Mouse (Mus musculus) heart, postnatal 25 days (tissue): ENCODE data around the gene Pkd2. TPM values are rescaled to one million over a fixed set of nuclear protein-coding genes. Genes with fewer than 3 reads are reported as not detected.
"Not testable (repeated sequence)": the region's sequence is repeated elsewhere in the genome, so short reads cannot be mapped to it uniquely, and the experiment has no call there.

Experiments used
- DNase-seq: peaks from one replicate; pipeline ENCODE4 v3.0.0; 2022; ENCODE audit warnings: low spot score
- intact Hi-C: fragments of 180-260 bp; cut with DNase I; formaldehyde crosslinking; loops from one replicate; pipeline ENCODE4 v1.15.1; 2025
- total RNA-seq, 2 experiments: library from RNA; stranded (reverse); gene quantifications; 2 replicates each; pipeline ENCODE4 v1.2.3; 2021

Pkd2 gene
- total RNA-seq: 10 to 100 TPM; 21.6 to 25.5 TPM

DNA sequence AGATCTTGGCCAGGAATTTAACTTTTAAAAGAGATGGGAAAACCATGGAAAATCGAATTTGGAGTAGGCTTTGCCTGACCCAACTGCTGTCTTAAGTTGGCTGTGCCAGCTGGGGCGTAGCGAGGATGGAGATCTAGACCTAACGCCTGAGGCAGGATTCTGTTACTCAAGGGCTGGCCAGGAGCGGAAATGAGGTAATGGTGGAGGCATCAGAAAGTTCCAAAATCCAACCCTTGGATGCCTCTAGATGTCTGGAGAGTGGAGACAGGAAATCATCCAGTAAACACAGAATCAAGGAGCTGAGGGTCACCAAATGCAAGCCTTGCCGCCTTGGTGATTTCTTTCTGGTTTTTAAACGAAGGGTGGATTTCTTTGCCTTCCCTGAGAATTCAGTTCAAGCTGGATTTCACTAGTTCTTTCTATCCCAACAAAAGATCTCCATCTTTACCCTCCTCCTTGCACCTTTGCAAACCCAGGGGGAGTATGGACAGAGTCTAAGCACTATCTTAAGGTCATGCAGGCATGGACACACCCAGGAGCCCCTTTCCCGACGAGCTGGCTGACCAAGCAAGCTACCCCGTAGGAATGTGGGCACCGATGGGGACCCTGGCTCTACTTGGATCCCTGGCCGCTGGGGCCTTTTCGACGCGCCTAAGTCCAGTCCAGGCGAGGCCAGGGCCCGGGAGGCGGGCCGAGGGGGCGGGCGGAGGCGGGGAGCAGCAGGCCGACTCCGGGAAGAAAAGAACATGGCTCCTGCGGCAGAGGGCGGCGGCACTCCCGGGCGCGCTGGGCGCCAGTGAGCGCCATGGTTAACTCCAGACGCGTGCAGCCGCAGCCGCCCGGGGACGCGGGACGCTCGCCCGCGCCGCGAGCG is at the start of gene Pkd2:
Pkd2 (plus strand) TSS at position 619 of the 874 bp plus-strand sequence.
- intact Hi-C loops: no loop called here
- DNase-seq: peak; percentile 70

- no peak for DNase-seq
- intact Hi-C loops: no loop called here
These were observed 43.3 kb upstream of the Pkd2 start for GRCm38 (mm10) chr5:104415999-104416398.

DNA sequence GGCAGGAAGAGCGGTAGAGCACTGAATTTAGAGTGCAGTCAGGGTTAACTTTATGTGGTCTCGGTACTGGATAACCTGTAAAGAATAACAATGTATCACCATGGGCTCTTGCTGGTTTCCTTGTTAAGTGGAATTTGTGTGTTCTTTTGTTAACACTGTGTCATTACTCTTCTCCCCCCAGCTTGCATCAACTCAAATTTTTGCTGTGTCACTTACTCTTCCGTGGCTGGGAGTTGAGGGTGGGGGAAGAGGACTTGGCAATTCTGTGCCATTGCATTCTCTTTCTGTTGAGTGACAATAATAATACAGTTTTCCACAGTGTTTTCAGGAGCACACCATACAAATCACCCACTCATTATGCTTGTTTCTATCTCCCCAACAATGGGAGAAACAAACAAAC is 42.2 kb upstream of the Pkd2 start:
- DNase-seq: no peak

DNA sequence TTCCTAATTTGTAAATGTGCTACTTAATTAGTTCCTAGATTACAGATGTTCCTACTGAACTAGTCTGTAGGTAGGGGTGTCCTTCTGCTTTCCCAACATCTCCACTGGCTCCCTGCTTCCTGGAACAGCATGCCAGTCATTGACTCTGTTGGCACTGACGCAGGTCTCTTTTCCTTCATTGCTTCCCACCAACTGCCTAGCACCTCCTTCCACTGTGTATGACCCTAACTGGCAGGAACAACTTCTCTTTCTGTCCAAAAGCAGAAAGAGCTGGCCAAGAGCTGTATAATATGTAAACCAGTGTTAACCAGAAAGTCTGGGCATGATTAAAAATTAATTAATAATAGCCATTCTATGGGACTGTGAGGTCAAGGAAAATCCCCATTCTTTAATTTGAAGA is 41.5 kb upstream of the Pkd2 start:
- no peak for DNase-seq
- intact Hi-C loops: no loop called here

More for the DNA sequence above, 42.2 kb upstream of the Pkd2 start:
- intact Hi-C loops: no loop called here

GRCm38 (mm10) chr5:104422039-104422438 is 37.2 kb upstream of the Pkd2 start:
- intact Hi-C loops: no loop called here
- DNase-seq: no peak

DNA sequence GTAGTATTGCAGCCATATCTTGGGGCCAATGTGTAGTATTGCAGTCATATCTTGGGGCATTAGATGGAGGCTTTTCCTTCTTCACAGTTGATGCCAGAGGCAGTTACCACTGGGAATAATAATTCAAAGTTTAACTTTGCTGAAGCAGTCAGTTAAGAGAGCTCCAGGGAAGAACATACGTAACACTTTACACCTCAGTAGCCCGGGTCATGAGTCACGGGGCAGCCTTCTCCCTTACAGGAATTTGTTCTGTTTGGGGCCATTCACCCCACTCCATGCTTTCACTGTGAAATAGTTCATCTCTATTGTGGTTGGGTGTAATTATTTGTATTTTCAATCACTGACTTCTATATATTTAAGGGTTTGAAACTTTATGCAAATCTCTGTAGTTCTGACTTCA is 35.4 kb upstream of the Pkd2 start:
- DNase-seq: no peak
- intact Hi-C loops: no loop called here

DNA sequence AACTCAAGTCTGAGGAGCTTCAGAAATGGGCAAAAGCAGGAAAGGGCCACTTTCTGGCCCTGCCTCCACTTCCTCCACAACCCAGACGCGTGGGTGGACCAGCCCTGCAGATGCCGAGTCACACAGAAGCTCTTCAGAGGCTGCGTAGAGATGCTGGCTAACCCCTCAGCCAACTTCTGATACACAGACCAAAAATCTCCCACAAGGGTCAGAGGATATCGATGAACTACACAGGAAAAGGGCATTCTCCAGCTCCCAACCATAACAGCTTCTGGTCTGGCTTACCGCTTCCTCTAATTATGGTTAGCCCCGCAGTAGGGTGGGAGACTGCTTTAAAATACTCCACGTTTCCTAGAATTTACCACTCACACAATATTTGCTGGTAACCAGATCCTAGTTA is 33.3 kb upstream of the Pkd2 start:
- DNase-seq: no peak
- intact Hi-C loops: no loop called here

GRCm38 (mm10) chr5:104432886-104433285 is 26.4 kb upstream of the Pkd2 start:
- no peak for DNase-seq

DNA sequence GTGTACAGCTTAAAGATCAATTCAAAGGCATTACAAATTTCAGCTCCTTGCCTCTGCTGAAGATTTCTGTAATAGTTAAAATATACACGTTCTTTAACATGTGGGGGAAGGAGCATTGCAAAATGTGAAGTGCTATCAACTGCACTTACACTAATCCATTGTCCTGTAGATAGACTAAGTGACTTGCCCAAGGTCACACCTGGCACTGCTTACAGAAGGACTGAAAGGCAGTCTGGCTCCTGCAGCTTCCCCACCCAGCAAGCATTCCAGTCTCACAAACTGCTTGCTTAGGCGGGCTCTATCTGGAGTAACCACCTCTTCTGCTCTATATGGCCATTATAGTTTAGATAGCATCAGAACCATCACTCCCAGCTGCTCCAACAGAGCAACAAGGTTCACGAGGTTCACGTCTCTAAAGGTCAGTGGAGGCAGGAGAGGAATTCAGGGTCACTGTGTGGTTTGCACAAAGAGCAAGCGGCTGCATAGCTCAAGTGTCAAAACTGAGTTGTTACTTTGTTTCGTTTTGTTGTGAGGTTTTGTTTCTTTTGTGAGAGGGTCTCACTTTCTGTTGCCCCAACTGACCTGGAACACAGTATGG is 25.2 kb upstream of the Pkd2 start:
- DNase-seq: no peak
- intact Hi-C loops: loop anchor here (5.0 kb wide), 1 partner anchor 87 kb away; no protein-coding TSS in a partner anchor

More at GRCm38 (mm10) chr5:104432886-104433285, 26.4 kb upstream of the Pkd2 start:
- intact Hi-C loops: loop anchor here (5.0 kb wide), 1 partner anchor 86 kb away; no protein-coding TSS in a partner anchor

DNA sequence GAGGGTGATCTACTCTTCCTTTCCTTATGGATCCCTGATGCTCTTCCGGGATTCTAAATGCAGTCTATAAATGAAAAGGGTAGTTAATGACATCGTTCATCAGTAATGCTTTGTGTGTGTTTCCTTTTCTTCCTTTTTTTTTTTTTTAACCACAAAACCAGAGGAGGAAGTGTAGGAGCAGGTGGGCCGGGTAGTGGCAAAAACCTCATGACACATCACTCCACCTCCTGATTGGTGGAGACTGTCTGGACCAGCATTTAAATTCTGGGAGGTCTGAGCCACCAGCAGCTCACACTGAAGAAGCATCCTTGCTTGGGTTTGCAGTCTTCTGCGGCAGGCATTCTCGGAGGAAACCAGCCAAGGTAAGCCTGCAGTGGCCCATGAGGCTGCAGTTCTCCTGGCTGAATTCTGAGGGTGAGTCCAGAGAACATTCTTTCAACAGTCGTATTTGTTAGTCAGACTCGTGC is 24.4 kb upstream of the Pkd2 start, which contains the start of gene Spp1:
Spp1 (plus strand) TSS at position 284 of the 467 bp plus-strand sequence.
- intact Hi-C loops: loop anchor here (5.0 kb wide), 1 partner anchor 88 kb away; no protein-coding TSS in a partner anchor
- DNase-seq: no peak

- no peak for DNase-seq
- intact Hi-C loops: no loop called here
These were observed 22.7 kb upstream of the Pkd2 start for GRCm38 (mm10) chr5:104436406-104437076.

DNA sequence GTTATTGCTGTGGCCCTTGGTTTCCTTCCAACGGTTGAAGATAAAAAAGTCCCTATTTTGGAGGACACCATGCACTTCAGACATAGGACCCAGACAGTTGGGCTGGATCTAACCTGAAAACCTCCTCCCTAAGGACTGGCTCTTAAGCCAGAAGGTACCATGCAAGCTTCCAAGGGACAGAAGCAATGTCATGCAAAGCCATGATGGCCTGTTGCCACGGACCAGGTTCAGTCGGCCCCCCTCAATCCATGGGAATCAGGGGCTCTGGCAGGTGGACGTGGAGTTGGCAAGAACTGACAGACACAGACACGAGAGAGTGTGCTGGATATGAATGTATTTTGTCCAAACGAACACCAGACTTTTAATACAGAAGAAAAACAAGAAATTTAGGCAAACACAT is 16.9 kb upstream of the Pkd2 start:
- no peak for DNase-seq
- intact Hi-C loops: no loop called here

- intact Hi-C loops: no loop called here
- no peak for DNase-seq
These were observed 16.4 kb upstream of the Pkd2 start for GRCm38 (mm10) chr5:104442850-104443249.

- intact Hi-C loops: loop anchor here (5.0 kb wide), 2 partner anchors 99 to 229 kb away; no protein-coding TSS in a partner anchor
- peak; percentile 26 for DNase-seq
These were observed 13.1 kb upstream of the Pkd2 start for GRCm38 (mm10) chr5:104446156-104446555.

GRCm38 (mm10) chr5:104448346-104448745 is 10.9 kb upstream of the Pkd2 start:
- intact Hi-C loops: loop anchor here (5.0 kb wide), 2 partner anchors 101 to 231 kb away; no protein-coding TSS in a partner anchor

GRCm38 (mm10) chr5:104449491-104449890 is 9.8 kb upstream of the Pkd2 start:
- intact Hi-C loops: loop anchor here (5.0 kb wide), 2 partner anchors 102 to 232 kb away; no protein-coding TSS in a partner anchor

More at GRCm38 (mm10) chr5:104448346-104448745, 10.9 kb upstream of the Pkd2 start:
- DNase-seq: not testable (repeated sequence)

DNA sequence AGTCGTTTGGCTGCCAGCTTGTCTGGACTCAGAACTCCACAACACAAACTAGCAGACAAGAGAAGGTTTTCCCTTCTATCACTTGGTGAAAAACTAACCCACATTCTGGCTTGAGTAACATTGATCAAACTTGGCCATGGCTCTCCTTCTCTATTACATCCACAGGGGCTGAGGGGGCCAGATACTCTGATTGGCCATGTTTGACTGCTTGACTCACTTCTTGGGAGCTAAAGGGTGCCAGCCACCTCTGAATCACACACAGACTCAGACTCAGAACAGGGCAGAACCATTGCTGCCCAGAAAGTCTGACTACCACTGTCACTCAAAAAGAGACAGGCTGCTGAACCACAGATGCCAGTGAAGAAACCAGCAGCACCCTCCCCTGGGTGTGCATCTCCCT is 6.2 kb upstream of the Pkd2 start:
- no peak for DNase-seq
- intact Hi-C loops: no loop called here

More at GRCm38 (mm10) chr5:104449491-104449890, 9.8 kb upstream of the Pkd2 start:
- no peak for DNase-seq

GRCm38 (mm10) chr5:104454564-104454963 is 4.7 kb upstream of the Pkd2 start:
- intact Hi-C loops: no loop called here
- no peak for DNase-seq

- peak; percentile 33 for DNase-seq
- intact Hi-C loops: no loop called here
These were observed 631 bp downstream of the Pkd2 start for GRCm38 (mm10) chr5:104459706-104460455.
